Mouse (Mus musculus) lung, postnatal 25 days (tissue): ENCODE results near the gene Ppcdc.

Experiments
- DNase-seq: peaks from one replicate; pipeline ENCODE4 v3.0.0; 2022; ENCODE audit warnings: low spot score

Gene Ppcdc

GRCm38 (mm10) chr9:57439522-57440295, at the start of gene Ppcdc:
Gene Ppcdc (minus strand): TSS chr9:57440124.
- peak; percentile 97 for DNase-seq

- no peak for DNase-seq
These were observed 47.9 kb upstream of the Ppcdc start for GRCm38 (mm10) chr9:57487807-57488206.

- peak; percentile 75 for DNase-seq
These were observed 45.9 kb upstream of the Ppcdc start for GRCm38 (mm10) chr9:57485774-57486173.

GRCm38 (mm10) chr9:57468914-57469313, 29.0 kb upstream of the Ppcdc start:
- no peak for DNase-seq

GRCm38 (mm10) chr9:57467896-57468549, 28.1 kb upstream of the Ppcdc start, which contains the start of gene Scamp5:
Gene Scamp5 (minus strand): TSS chr9:57468060.
- DNase-seq = peak; percentile 88

GRCm38 (mm10) chr9:57467271-57467771, 27.4 kb upstream of the Ppcdc start:
- no peak for DNase-seq

- DNase-seq = no peak
These were observed 26.2 kb upstream of the Ppcdc start for GRCm38 (mm10) chr9:57466101-57466500.

GRCm38 (mm10) chr9:57462866-57463265, 22.9 kb upstream of the Ppcdc start:
- DNase-seq = no peak

- DNase-seq = no peak
These were observed 19.8 kb upstream of the Ppcdc start for GRCm38 (mm10) chr9:57459707-57460106.

GRCm38 (mm10) chr9:57453516-57453915, 13.6 kb upstream of the Ppcdc start:
- no peak for DNase-seq

GRCm38 (mm10) chr9:57452624-57453462, 12.9 kb upstream of the Ppcdc start:
- DNase-seq = no peak

GRCm38 (mm10) chr9:57449715-57450114, 9.8 kb upstream of the Ppcdc start:
- no peak for DNase-seq

GRCm38 (mm10) chr9:57440620-57441019, 696 bp upstream of the Ppcdc start:
- no peak for DNase-seq

- no peak for DNase-seq
These were observed 841 bp downstream of the Ppcdc start for GRCm38 (mm10) chr9:57439083-57439482.

GRCm38 (mm10) chr9:57437896-57438614, 1.9 kb downstream of the Ppcdc start:
- no peak for DNase-seq

GRCm38 (mm10) chr9:57436166-57436565, 3.8 kb downstream of the Ppcdc start:
- no peak for DNase-seq

- no peak for DNase-seq
These were observed 5.3 kb downstream of the Ppcdc start for GRCm38 (mm10) chr9:57434405-57435165.

- peak; percentile 86 for DNase-seq
These were observed 6.6 kb downstream of the Ppcdc start for GRCm38 (mm10) chr9:57433097-57434032.

GRCm38 (mm10) chr9:57432480-57432879, 7.4 kb downstream of the Ppcdc start:
- DNase-seq = no peak

- DNase-seq = peak; percentile 26
These were observed 8.7 kb downstream of the Ppcdc start for GRCm38 (mm10) chr9:57431202-57431601.
